Mouse (Mus musculus) layer of hippocampus, postnatal 36 days (tissue): ENCODE measurements at regions not wholly inside any gene's neighbourhood (a gene's known extent, or its start where the extent isn't known, plus 50 kb on each side); places are given as distances from the start of the nearest gene placed in this dataset.

ENCODE experiments used
- DNase-seq, 2 experiments: peaks; one replicate each; pipeline ENCODE4 v3.0.0; 2022

DNA sequence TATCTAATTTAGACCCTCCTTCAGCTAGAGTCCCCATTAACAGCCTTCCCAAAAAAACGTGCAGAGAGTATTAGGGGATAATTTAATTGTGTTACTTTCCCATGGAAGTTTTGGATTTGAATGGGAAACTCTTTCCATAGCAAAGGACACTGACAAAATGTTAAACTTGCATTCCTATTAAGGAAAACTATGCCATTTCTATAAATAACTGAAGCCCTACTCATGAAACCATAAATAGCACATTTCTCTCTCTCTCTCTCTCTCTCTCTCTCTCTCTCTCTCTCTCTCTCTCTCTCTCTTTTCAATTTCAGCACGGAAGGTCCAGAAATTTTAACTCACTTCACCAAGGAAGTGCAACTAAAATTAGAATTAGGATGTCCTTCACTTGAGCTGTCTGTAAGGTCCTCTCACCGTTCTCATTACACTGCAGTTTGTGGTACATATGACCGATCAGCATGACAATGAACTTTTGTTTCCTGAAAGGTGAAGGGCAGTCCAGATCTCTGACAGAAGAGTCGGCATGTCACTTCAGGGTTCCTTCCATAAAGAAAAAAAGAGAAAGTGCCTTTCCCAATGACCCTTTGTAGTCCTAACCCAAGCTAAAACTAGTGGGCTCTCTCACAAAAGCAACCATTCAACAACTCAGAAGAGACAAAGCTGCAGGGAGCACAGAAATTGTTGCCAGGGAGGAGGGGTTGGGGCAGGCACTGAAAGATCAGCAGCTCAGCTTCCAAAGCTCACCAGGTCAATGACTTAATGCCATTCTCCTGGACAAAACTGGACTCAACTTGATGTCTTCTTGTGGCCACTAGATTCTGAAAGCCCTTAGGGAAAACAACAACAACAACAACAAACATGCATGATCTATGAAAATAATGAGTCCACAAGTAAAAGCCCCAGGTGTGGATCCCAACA, 696.9 kb downstream of the Diaph3 start:
- DNase-seq: no peak

DNA sequence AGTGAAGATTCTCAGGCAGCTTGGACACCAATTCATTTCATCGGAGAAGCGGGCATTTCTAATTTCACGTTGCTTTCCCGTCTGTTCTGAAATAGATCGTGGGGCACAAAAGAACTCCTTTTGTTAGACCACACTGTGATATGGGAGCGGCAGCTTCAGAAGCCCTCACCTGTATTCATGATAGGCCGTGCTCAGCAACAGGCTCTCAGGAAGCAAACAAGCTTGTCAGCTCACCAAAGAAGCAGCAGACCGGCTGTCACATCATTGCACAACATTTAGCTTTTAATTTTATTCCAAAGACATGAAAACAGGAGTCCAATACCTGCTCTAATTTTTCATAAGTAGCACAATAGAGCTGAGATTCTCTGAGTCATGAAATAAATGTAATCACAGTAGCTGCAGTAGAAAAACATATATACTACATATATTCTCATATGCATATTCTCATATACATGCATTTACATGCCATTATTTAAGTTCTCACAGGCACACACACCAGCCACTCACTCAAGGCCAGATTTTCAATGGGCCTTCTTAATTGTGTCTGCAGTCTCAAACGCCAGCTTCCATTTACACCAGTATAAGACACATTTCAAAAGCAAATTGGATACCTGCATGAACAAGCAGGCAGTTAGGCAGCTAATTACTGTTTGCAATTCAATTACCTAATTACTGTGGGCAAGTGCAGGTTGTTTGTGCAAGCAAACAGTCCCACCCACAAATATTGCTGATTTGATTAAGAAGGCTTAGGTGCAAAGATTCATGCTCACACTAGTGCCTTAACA, 698.9 kb downstream of the Diaph3 start:
- peak; percentile 9 to 18 for DNase-seq

DNA sequence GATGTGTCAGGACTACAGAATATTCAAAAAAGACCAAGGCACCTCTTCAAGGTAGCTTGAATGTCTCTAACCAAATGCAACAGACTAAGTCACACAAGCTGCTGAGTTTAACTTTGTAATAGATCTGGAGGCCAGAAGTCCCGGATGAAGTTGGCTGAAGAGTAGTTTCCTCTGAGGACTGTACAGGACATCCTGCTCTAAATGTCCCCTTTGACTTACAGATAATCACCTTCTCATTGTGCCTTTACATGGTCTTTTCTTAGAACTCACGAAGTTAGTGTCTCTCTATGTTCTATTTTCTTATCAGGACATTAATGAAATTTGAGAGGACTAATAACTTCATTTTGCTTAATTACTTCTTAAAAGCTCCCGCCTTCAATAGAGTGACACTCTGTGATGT, 703.7 kb downstream of the Diaph3 start:
- DNase-seq: no peak

DNA sequence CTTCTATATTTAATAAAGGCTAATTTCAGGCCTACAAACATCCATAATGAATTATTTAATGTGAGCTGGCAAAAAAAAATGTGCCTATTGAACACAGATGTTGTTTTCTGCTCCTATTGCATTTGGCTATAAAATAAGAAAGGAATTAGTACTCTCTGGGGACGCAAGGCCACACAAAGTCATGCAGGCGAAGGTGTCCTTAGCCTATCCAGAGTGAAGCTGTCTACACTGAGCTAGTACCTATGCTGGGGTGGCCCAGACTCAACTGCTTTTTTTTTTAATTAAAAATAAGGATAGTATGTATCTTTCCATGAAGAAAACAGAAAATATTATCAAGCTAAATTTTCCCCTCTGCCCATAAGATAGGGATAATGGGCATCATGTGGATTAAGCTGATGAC, 705.7 kb downstream of the Diaph3 start:
- no peak for DNase-seq

DNA sequence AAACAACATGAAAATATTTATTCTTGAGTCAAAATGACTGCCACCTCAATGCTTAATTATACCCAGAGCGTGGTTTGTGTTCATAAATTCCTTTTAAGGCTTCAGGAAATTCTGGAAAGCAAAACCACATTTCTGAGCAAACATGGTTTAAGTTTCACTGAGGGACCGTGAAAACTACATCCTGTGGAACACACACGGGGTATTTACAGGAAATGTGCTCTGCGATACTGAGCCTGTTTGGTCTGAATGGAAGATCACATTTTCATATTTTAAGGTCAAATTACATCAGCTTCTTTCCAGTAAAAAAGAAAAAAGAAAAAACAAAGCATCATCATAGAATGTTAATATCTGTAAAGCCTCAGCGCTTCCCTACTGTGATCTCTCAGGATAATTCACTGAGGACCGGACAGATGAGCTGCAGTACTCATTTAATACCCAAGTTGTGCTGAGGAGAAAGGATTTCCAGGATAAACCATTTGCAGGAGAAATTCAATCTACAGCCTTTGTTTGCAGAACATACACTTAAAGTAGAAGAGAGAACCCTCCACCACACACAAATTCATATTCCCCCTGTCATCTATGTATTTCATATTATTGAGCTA, 709.7 kb downstream of the Diaph3 start:
- DNase-seq: no peak

DNA sequence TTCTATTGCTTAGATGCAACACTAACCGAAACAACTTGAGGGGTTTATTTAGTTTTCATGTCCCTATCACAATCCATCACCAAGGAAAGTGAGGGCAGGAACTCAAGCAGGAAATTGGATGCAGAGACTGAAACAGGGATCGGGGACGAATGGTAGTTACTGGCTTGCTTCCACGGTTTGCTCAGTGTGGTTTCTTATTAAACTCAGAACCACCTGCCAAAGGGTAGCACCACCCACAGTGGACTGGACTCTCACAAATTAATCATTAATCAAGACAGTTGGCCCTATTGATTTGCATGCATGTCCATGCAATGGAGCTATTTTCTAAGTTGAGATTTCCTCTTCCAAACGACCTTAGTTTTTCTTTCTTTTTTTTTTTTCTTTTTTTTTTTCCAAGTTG, 719.2 kb downstream of the Diaph3 start:
- DNase-seq: no peak

DNA sequence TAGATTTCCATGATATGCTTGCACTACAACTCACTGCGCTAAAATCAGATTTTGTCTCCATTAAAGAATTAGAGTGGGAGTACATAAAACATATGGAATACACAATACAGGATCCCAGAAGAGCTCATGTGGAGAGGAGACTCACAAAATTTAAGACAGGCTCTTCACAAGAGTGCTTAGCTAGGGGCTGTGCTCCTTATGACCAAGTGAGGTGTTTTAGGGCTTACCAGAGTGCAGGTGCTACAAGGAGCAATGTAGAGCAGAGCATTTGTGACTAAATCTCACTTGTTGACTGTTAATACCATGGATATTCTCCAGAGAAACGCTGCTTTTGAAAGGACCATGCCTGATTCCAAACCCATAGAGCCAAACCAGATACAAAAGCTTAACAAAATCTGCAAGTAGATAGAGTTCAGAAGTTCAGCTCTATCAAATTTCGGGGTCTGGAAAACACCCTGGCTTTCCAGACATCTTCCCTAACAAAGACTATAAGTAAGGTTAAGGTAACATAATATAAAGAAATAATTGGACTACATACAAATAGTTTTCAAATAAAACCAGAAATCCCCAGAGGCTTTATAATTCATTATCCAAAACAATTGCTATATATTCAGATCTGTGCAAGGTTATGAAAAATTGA, 721.0 kb downstream of the Diaph3 start:
- DNase-seq: no peak

DNA sequence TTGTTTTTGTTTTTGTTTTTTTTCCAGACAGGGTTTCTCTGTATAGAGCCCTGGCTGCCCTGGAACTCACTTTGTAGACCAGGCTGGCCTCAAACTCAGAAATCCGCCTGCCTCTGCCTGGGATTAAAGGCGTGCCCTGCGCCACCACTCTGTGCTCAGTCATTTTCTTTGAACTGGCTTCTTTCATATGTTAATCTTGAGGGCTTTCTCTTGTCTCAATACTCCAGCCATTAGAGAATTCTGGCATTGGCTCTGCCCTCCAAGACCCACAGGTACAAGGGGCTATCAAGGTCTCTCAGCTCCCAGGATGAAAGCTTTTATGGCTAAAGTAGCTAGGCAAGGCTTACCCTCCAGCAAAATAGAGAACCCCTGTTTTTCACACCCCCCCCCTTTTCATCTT, 744.2 kb downstream of the Diaph3 start:
- DNase-seq: no peak

DNA sequence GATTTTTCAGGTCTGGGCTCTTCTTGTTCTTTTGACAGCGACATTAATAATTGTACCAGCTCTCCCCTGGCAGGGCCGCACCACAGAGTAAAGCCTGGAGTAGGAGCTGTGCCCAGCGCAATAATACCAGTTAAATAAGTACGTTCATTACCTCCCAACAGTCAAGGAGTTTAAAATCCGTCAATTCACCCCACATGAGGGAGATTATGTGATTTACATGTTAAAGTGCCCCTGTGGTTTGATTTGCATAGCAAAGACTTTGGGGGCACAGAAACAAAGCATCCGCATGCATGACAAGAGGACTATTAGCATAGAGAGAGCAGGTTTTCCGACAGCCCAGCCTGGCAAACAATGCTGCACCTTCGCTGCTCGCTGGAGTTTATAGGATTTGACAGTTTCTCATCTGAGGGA, 745.1 kb downstream of the Diaph3 start:
- DNase-seq: no peak

DNA sequence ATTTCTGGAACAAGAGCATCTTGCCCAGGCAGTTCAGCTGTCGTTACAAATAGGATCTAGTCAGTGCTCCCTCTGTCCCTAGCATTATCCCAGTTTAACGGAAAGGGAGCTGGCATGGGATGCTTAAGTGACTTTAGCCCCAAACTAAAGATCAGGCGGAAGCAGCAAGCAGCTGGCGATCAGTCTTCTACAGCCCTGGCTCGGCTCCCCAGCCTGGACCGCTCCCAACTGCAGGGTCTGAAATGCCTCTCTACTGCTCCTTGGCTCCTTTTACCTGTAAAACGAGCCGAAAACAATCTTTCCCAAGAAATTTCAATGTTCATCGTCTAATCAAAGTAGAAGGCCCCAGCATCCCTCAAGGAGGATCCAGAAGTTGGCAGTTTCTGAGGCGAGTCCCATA, 745.5 kb downstream of the Diaph3 start:
- no peak for DNase-seq

DNA sequence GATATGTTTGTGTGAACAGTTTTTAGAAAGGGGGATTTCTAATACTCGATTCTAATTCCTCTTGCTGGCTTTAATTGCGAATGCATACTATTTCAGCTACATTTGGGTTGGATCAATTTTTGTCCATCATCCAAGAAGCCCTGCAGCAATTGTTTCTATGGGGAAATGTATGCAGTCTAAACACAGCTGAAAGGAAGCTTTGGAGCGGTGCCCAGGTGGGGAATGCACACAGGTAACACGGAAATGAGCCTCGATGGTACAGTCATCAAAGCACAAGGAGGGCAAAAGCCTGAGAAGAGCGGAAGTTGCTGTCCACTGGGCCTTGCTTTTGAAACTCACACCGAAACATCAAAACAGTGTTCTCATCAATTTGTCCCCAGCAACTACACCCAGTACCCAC, 746.0 kb downstream of the Diaph3 start:
- DNase-seq: no peak

DNA sequence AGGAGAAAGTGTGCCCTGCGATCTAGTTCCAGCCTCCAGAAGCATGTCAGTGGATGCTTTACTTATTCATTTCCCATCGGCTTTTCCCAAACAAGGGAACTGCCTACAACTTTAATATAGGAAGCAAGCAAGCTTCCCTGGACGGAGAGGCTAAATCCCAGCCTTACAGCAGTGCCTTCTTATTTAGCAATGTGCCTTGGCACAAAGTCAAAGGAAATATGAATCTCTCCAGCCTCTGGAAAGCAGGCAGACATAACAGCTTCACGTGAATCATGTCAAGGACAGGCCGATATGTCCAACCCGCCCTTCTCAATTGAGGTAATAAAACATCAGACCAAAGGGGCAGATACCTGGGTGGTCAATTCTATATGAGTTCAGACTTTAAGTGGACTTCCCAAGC, 755.9 kb downstream of the Diaph3 start:
- DNase-seq: no peak

DNA sequence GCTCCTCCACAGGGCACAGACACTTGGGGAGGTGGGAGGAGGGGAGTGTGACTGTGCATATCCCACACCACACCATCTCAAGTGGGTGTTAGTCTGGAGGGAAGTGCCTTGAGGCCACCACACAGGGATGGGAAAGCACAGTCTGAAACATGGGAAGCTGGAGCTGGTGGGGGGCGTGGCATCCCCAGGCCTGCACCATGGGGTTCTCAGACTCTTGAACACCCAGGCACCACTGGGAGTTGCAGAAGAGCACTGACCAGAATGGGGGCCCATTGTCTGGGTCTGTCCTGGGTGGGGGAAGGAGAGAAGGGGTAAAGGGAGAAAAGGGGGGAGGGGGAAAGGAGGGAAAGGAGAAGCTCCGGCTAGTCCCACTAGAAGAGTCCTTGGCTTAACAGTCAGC, 776.0 kb downstream of the Diaph3 start:
- no peak for DNase-seq

DNA sequence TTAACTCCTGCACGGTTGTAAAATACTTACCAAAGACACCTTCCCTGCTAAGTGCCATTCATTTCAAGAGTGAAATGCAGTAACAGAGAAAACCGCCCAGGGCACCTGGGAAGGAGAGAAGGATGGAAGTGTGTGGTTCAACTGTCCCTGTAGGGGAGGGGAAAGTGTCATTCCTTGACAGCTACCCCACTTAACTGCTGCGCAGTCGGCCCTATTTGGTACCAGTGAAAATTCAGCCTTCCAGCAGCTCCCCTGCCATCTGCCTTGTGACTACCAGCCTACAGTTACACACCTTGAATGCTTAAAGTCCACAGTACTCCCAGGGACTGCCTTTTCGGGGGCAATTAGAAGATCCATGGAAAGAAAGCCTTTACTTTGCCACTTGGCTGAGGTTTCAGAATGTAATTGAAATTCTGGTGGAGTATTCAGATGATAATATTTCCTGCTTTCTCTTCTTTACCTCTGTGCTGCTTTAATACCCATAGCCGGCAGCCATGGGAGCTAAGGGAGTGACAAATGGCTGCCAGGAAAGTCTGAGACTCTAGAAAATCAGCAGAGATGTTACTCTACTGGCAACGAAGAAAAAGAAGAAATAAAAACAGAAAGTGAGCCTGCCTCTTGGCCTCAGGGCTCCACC, 780.5 kb downstream of the Diaph3 start:
- no peak for DNase-seq

DNA sequence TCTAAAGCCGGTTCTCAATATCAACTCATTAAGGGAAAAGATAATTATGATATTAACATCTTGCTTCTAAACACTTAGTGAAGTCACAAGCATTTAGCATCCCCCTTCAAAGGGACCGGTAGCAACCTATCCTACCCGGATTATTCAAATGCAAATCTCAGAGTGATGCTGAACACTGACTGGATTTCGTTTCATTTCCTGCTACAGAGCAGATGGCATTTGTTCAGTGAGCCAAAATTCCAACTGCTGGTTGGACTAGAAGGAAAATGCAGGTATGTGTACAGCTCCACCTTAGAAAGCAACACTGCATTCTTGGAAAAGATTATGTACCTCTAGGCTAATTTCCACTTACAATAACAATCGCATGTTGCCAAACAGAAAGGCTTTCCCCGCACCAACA, 782.5 kb downstream of the Diaph3 start:
- DNase-seq: no peak

DNA sequence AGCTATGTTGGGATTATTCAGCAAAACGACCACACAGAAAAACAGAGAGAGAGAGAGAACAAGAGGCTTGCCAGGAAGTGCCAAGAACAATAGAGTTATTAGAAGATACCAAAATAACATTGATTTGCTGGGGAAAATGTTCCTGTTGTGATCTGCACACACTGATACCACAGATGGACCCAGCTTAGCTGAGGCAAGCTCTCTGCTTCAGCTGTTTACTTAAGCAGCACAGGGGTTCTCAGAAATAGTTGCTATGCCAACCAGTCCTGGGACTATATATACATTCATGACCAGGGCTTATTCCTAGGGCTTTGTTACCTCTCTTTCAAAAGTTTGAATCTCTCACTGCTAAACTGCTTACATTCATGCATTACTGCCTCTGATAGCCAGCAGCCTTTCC, 790.5 kb downstream of the Diaph3 start:
- peak in 1 of 2 experiments; percentile 23 for DNase-seq

DNA sequence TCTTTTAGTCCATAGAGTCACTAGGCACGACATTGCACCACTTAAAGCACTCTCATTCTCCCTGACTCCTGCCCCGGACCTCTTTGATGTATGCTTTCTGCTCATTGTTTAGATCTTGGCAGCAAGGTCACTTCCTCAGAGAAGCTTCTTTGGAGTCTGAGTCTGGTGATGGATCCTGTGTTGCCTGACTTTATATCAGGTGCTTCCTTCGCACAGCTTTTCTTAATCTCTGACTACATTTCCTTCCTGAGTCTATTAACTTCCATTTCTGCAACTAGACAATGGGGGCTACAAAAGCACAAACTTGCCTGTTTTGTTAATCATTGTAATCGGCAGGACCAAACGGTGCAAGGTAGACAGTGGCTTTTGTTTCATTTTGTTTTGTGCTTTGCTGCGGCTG, 802.0 kb downstream of the Diaph3 start:
- DNase-seq: no peak

DNA sequence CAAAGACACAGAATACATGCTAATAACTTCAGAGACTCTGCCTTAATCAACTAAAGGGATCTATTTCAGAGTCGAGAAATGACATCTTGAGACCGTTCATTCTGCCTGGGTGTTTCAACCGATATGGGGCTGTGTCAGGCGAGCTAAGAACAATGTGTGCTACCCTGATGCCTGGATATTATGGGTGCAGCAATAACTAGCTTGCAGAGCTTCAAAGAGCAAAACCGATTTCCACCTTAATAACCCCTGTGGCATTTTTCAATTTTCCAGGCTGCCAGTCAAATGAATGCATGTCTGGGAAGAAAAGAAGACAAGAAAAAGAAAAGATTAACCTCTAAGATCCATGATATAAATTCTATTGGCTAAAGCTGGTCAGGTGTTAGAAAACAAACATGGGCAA, 804.0 kb downstream of the Diaph3 start:
- no peak for DNase-seq

DNA sequence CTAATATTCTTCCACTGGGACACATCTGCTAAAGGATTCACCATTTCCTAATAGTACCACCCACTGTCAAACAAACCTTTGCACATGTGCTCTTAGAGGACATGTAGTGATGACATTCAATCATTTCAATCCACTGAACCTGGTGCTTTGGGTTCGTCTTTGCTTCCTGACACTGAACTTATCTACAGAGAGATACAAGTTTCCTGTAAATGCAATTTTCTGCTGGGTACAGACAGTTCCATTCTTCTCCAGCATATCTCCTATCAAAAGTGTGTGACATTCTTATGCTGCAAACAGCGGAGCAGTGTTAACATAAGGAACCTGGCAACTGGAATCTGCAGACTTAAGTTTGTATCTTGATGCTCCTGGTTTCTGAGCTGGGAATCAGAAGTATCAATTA, 805.8 kb downstream of the Diaph3 start:
- no peak for DNase-seq

DNA sequence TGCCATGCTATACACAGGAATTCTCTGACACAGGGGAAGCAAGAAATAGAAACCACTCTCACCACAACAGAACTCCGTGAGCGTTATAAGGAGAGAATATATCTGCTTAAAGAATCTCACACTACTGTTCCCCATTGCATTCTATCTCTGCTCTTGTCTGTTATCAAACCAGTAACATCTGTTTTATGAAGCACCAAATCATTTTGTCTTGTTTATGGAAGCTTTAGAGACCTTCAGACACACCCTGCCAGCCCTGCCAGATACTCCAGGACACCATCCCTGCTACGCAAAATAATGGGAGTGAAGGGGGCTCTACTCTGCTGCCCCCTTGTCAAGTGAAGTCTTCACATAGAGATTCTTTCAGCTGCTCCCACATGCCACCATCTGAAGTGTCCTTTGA, 811.9 kb downstream of the Diaph3 start:
- DNase-seq: no peak

DNA sequence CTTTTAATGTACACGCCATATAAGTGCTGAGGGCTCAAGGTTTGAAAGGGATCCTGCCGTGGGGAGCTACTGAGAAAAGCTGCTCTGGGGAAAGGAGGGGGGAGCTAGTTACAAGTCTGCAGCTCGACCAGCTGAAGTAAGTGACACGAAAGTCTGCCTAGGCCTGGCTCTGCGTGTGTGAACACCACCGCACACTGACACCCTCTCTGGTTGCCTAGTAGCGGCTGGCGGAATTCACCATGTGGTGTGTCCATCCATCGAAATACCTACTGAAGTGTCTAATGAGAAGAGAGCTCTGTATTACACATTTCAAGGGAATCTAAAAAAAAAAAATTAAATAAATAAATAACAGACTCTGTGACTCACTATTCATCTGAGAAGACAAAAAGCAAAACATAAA, 813.4 kb downstream of the Diaph3 start:
- DNase-seq: peak; percentile 45 to 49

DNA sequence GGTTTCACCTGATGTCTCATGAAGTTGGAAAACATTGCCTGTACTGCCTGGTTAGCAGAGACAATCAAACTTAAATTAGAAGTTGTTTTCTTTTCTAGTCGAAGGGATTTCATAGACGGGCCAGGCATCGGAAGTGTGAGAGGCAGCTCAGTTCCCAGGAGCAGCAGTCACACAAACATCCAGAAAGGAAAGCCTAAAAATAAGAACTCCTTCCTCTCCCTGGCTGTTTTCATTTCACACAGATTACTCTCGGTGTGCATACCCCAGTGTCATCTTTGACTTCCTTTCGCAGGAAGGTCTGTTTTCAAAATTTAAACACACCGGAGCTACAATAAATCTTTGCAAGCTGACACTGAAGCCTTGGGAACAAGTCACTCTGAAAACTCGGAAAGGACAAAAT, 818.7 kb downstream of the Diaph3 start:
- DNase-seq: no peak

DNA sequence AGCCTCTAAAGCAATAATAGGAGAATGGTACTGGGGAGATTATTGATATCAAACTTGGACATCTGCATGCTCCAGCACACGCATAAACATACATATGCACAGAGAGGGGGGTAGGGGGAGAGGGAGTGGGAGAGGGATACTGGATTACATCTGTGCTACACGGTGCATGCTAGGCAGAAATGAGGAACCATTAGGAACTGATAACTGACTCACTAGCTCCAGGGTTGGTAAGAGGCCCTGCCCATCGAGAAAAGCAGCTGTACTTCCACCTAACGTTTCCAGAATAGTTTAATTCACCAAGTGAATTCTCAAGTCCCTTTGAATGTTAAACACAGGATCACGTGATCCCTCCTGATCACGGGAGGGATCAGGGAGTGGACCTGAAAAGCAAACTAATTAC, 825.1 kb downstream of the Diaph3 start:
- no peak for DNase-seq
